Mouse (Mus musculus): ENCODE data around the gene Ap5b1.

Ap5b1 gene

GRCm38 (mm10) chr19:5566316-5566715 is 1.5 kb upstream of the Ap5b1 start:
- in situ Hi-C loops (cut with MboI, MseI), result no loop called here

- in situ Hi-C loops (cut with MboI, MseI), result no loop called here
Measured at GRCm38 (mm10) chr19:5567180-5567533, 668 bp upstream of the Ap5b1 start.

- in situ Hi-C loops (cut with MboI, MseI), result no loop called here
Measured at GRCm38 (mm10) chr19:5568470-5569140, 780 bp downstream of the Ap5b1 start.

GRCm38 (mm10) chr19:5569521-5569920 is 1.7 kb downstream of the Ap5b1 start:
- in situ Hi-C loops (cut with MboI, MseI), result no loop called here

- in situ Hi-C loops (cut with MboI, MseI), result no loop called here
Measured at GRCm38 (mm10) chr19:5570353-5571246, 2.8 kb downstream of the Ap5b1 start.

DNA sequence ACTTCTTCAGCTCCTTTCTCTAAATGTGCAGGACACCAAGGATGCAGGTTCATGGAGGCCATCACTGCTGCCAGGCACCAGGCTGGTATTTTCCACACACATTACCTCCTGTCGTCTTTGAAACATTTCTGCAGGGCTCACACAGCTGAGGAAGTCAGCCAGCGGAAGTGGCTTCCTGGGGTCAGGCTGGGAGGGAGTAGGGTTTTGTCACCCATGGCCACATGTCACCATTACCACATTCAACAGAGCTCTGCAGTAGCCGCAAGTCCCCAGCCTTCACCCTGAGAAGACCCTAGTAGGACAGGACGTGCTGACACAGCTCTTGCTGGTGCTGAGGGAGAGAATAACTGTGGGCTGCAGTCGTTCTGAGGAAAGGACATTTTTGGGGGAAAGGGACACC is 4.0 kb downstream of the Ap5b1 start:
- in situ Hi-C loops (cut with MboI, MseI), result no loop called here

DNA sequence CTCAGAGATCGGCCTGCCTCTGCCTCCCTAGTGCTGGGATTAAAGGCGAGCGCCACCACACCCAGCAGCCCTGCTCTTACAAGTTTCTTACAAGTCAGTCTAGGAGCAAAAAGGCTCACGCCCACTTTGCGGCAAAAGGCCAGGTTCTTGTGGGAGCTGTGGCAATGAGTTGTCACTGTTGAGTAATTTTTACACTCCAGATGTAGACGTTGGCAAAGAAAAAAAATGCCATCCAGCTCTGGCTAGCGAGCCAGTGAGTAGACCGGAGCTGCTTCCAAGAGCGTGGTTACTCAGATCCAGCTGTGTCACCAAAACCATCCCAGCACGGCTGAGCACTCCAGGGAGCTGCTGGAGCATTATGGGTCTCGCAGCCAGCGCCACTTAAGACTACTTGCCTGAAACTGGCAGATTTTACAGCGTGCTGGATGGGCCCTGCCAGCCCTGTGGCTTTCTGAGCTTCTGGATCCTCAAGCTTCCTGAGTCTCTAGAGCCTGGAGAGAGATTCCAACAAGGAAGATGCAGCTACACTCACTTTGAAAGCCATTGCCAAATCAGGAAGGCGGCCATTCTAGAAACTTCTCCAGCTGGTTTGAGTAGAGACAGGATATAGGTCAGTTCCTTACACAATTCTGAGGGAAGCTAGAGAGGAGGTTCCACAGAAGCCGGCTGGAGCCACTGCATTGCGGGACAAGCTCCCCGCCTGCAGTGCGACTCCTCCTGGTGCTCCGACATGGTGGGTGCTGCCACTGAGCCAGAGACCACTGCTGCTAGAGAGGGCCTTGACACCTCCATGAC is 4.7 kb downstream of the Ap5b1 start:
- in situ Hi-C loops (cut with MboI, MseI), result no loop called here

DNA sequence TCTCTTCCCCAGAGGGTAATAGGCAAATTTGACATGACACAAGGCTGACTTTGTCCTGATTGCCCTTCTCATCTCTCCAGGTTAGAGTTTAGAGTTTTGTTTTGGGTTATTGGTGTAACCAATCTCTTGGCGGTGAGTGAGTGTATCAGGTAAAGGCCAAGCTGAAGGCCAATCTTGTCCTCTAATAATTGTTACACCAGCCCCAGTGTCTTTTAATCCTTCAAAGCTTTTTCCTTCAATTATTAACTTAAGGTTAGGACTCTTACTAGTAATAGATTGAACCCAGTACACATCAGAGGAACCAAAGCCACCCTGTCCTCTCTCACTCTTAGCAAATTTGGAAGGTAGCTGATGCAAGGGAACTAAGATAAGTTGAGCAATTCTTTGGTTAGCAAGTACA is 7.5 kb downstream of the Ap5b1 start:
- in situ Hi-C loops (cut with MboI, MseI), result no loop called here

DNA sequence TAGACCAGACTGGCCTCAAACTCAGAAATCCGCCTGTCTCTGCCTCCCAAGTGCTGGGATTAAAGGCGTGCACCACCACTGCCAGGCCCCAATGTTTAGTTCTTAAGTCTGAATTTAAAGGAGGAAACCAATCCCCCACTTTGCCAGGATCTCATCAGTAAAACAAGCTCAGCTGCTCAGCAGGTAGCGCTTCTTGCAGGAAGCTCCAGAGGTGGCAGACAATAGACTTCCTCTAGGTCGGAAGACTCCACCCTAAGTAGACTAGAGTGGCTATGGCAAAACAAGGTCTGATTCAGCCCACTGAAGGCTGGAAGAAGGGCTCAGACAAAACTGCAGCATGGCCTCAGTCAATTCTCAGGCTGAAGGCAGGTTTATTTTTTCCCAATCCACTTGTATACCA is 12.1 kb downstream of the Ap5b1 start:
- in situ Hi-C loops (cut with MboI, MseI), result no loop called here

GRCm38 (mm10) chr19:5580776-5581175 is 13.0 kb downstream of the Ap5b1 start:
- in situ Hi-C loops (cut with MboI, MseI), result no loop called here

DNA sequence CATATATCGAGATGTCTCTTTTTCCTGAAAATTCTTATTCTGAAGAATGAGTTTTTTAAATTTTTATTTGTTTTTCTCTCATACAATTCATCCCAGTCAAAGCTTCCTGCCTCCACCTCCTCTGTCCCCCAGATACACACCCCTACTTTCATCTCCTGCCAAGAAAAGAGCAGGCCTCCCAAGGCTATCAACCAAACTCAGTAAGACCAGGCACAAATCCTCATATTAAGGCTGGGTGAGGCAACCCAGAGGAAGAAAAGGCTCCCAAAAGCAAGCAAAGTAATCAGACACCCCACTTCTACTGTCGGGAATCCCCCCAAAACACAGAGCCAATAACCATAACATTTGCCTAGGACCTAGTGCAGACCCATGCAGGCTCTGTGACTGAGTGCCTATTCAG is 14.2 kb downstream of the Ap5b1 start:
- in situ Hi-C loops (cut with MboI, MseI), result no loop called here

GRCm38 (mm10) chr19:5589159-5589558 is 21.3 kb downstream of the Ap5b1 start:
- in situ Hi-C loops (cut with MboI, MseI), result no loop called here

- in situ Hi-C loops (cut with MboI, MseI), result no loop called here
Measured at GRCm38 (mm10) chr19:5591888-5592287, 24.1 kb downstream of the Ap5b1 start.

DNA sequence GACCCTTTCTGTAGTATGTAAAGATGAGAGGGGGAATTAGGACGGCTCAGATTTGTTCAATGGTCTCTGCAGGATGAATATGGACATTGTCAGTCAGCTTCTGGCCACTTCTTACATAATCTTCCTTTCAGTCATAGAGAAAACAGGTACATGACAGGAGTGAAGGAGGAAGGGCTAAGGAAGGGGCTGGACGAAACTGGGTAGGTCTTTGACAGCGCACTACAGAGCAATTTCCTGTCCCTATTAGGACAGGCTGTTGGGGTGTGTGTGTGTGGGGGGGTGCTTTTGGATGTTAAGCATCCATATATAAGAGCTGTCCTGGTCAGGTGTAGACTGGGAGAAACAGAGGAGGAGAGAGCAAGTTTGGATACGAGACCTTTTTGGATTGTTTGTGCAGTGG is 31.4 kb downstream of the Ap5b1 start:
- in situ Hi-C loops (cut with MboI, MseI), result no loop called here

DNA sequence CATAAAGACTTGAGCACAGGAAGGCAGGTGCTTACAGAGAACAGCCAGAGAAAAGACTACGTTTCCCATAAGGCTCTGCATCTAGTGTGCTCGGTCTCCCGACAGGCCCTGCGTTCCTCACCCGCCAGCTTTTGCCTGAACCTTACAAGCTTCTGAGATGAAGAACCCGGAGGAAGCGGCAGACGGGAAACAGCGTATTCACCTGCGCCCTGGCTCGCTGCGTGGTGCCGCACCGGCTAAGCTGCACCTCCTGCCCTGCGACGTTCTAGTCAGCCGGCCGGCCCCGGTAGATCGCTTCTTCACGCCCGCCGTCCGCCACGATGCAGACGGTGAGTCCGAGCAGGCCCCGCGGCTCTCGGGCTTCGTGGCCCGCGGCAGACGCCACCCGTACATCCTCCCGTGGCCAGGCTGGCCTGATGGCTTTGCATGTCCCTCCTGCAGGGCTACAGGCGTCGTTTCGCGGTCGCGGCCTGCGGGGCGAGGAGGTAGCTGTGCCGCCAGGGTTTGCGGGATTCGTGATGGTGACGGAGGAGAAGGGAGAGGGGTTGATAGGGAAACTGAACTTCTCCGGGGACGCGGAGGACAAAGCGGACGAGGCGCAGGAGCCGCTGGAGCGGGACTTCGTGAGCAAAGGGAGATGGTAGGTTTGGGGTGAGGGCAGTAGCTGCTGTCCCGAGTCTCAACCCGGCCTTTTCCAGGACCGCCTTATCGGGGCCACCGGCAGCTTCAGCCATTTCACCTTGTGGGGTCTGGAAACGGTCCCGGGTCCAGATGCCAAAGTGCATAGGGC is 34.1 kb downstream of the Ap5b1 start, which contains the start of gene Rnaseh2c:
Rnaseh2c (plus strand) TSS at position 122 of the 790 bp plus-strand sequence.
- in situ Hi-C loops (cut with MboI, MseI), result loop anchor here (10.0 kb wide), 1 partner anchor 63 kb away; the partner anchor contains the start of gene Sipa1

GRCm38 (mm10) chr19:5603664-5604063 is 35.8 kb downstream of the Ap5b1 start:
- in situ Hi-C loops (cut with MboI, MseI), result loop anchor here (10.0 kb wide), 1 partner anchor 61 kb away; the partner anchor contains the start of gene Sipa1

DNA sequence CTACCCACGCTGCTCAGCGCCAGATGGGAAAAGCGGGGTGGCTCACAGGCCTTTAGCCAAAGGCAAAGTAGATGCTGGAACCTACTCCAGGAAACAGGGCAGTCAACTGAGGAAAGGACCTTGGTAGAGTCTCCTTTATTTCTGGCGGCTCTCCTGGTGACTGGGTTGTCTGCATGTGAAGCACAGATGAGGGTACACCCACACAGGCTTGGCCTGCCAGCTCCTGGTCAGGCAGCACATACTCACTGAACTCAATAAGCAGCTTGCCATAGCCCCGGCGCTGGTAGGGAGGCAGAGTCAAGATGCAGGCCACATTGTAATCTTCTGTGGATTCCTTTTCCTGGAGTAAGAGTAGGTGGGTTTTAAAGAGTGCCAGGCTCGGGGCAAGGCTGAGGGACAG is 37.3 kb downstream of the Ap5b1 start:
- in situ Hi-C loops (cut with MboI, MseI), result loop anchor here (10.0 kb wide), 1 partner anchor 60 kb away; the partner anchor contains the start of gene Sipa1

- in situ Hi-C loops (cut with MboI, MseI), result loop anchor here (10.0 kb wide), 1 partner anchor 59 kb away; the partner anchor contains the start of gene Sipa1
Measured at GRCm38 (mm10) chr19:5606196-5606595, 38.4 kb downstream of the Ap5b1 start.

- in situ Hi-C loops (cut with MboI, MseI), result loop anchor here (10.0 kb wide), 1 partner anchor 57 kb away; the partner anchor contains the start of gene Sipa1
Measured at GRCm38 (mm10) chr19:5607705-5608410, 40.0 kb downstream of the Ap5b1 start.

DNA sequence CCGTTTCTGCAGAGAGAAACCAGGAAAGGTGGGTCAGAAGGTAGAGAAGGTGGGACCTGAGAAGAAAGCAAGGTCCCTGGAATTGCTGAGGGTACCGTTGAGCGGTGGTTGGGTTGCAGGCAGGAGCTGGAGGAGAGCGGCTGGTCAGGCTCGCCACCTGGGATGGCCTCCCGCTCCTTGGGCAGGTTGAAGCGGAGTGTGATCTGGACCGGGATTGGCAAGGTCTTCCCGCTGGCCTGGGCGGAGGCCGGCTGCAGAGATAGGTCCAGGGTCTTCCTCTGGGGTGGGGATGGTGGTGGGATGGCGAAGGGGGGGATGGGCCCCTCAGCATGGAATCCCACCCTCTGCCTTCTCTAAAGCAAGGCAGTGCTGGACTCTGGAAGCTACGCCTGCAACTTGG is 40.9 kb downstream of the Ap5b1 start:
- in situ Hi-C loops (cut with MboI, MseI), result loop anchor here (10.0 kb wide), 1 partner anchor 56 kb away; the partner anchor contains the start of gene Sipa1

Data from regulatory T cell (primary cell).